Mouse (Mus musculus) embryonic fibroblast, embryonic 13.5 days (primary cell): ENCODE results near the gene Cerk.

ENCODE experiments used
- CTCF ChIP-seq: IDR thresholded peaks from 2 replicates; pipeline ENCODE4 v1.5.1; 2011; ENCODE audit warnings: mild to moderate bottlenecking, control low read depth, low read length, moderate library complexity, borderline replicate concordance; ENCODE audit not compliant: insufficient read depth
- POLR2A ChIP-seq: IDR thresholded peaks from 2 replicates; pipeline ENCODE4 v1.6.1; 2011; ENCODE audit warnings: low read depth, mild to moderate bottlenecking, control low read depth, low read length, moderate library complexity

DNA sequence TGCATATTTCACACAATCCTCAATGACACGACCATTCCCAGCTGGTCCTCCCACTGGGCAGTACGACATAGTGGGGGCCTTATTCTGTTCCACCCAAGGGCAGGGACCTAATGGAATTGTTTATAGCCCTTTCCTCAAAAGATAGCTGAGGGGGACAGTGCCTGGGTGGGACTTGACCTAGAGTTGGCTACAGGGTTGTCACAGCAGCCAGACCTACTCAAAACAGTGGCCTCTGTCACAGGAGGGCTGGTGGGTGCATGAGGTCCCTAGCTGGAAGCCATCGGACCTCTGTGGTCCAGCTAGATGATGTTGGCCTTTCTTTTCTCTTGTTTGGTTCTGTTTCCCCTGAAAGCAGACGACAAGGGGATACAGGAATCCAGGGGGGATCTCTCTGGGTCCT is 13.5 kb upstream of the Cerk start:
- TF ChIP-seq CTCF (no peak), POLR2A (no peak)
